Mouse (Mus musculus): ENCODE measurements around the gene Hist2h2ab.
"Not testable (repeated sequence)": the region's sequence is repeated elsewhere in the genome, so short reads cannot be mapped to it uniquely, and the experiment has no call there.

Hist2h2ab gene

GRCm38 (mm10) chr3:96198601-96199251, 20.9 kb upstream of the Hist2h2ab start:
- DNase-seq = not testable (repeated sequence)

GRCm38 (mm10) chr3:96199731-96200130, 19.9 kb upstream of the Hist2h2ab start:
- DNase-seq = no peak

GRCm38 (mm10) chr3:96207819-96208218, 11.8 kb upstream of the Hist2h2ab start:
- DNase-seq = no peak

- DNase-seq = no peak
Observed at GRCm38 (mm10) chr3:96209242-96209641, 10.4 kb upstream of the Hist2h2ab start.

GRCm38 (mm10) chr3:96219191-96219641, 449 bp upstream of the Hist2h2ab start:
- peak in 1 of 2 experiments; percentile 42 for DNase-seq

GRCm38 (mm10) chr3:96220131-96220764, 583 bp downstream of the Hist2h2ab start:
- DNase-seq = peak in 1 of 2 experiments; percentile 82

GRCm38 (mm10) chr3:96220765-96221639, 1.3 kb downstream of the Hist2h2ab start, which contains the start of the genes Hist2h2ac and Hist2h2be:
Gene Hist2h2ac, minus strand, starts transcription at chr3:96220880.
Gene Hist2h2be, plus strand, starts transcription at chr3:96221119.
- peak; percentile 73 to 87 for DNase-seq

GRCm38 (mm10) chr3:96221640-96222038, 2.0 kb downstream of the Hist2h2ab start:
- DNase-seq = no peak

- DNase-seq = no peak
Observed at GRCm38 (mm10) chr3:96222774-96223173, 3.1 kb downstream of the Hist2h2ab start.

GRCm38 (mm10) chr3:96225421-96225820, 5.8 kb downstream of the Hist2h2ab start:
- no peak for DNase-seq

- no peak for DNase-seq
Observed at GRCm38 (mm10) chr3:96226695-96227648, 7.3 kb downstream of the Hist2h2ab start.

- no peak for DNase-seq
Observed at GRCm38 (mm10) chr3:96228828-96229227, 9.2 kb downstream of the Hist2h2ab start.

GRCm38 (mm10) chr3:96230404-96230803, 10.7 kb downstream of the Hist2h2ab start:
- no peak for DNase-seq

GRCm38 (mm10) chr3:96230910-96231757, 11.5 kb downstream of the Hist2h2ab start:
- no peak for DNase-seq

- no peak for DNase-seq
Observed at GRCm38 (mm10) chr3:96231758-96232120, 12.1 kb downstream of the Hist2h2ab start.

GRCm38 (mm10) chr3:96234914-96235313, 15.2 kb downstream of the Hist2h2ab start:
- no peak for DNase-seq

GRCm38 (mm10) chr3:96235836-96236235, 16.2 kb downstream of the Hist2h2ab start:
- DNase-seq = no peak

- no peak for DNase-seq
Observed at GRCm38 (mm10) chr3:96236834-96237334, 17.2 kb downstream of the Hist2h2ab start.

GRCm38 (mm10) chr3:96237335-96237903, 17.8 kb downstream of the Hist2h2ab start:
- no peak for DNase-seq

GRCm38 (mm10) chr3:96237904-96238511, 18.3 kb downstream of the Hist2h2ab start:
- no peak for DNase-seq

Measured in lung, postnatal 4 days (tissue).